Mouse (Mus musculus) lung, postnatal 0 days (tissue): ENCODE results near the gene Tjp2. TPM values are rescaled to one million over a fixed set of nuclear protein-coding genes. Genes with fewer than 3 reads are reported as not detected.

ENCODE experiments used
- ATAC-seq: fragments of 200-750 bp; cut with Nextera tagmentation; 2 replicates; pipeline ENCODE4 v1.8.0; 2017; ENCODE audit warnings: moderate library complexity
- DNase-seq: peaks from one replicate; pipeline ENCODE4 v3.0.0-alpha.2; 2016; ENCODE audit warnings: low spot score
- H3K27ac ChIP-seq: fragments of 300-500 bp; sonication (generic); 2 replicates; pipeline ENCODE4 v1.5.1; 2014; ENCODE audit warnings: antibody characterized with exemption, mild to moderate bottlenecking, low read length, mixed read lengths
- H3K27me3 ChIP-seq: fragments of 300-500 bp; sonication (generic); replicated peaks from 2 replicates; pipeline ENCODE4 v1.6.1; 2014; ENCODE audit warnings: low read length, mixed read lengths; ENCODE audit not compliant: insufficient read depth
- H3K36me3 ChIP-seq: fragments of 300-500 bp; sonication (generic); 2 replicates; pipeline ENCODE4 v1.6.1; 2014; ENCODE audit warnings: low read length, mixed read lengths; ENCODE audit not compliant: insufficient read depth
- H3K4me1 ChIP-seq: fragments of 300-500 bp; sonication (generic); 2 replicates; pipeline ENCODE4 v1.6.1; 2014; ENCODE audit warnings: antibody characterized with exemption, low read depth, low read length, mixed read lengths; ENCODE audit not compliant: insufficient read depth
- H3K4me2 ChIP-seq: fragments of 300-500 bp; sonication (generic); replicated peaks from 2 replicates; pipeline ENCODE4 v1.6.1; 2014; ENCODE audit warnings: low read depth, mild to moderate bottlenecking, low read length, moderate library complexity, mixed read lengths
- H3K4me3 ChIP-seq: fragments of 300-500 bp; sonication (generic); 2 replicates; pipeline ENCODE4 v1.5.1; 2014; ENCODE audit warnings: low read depth, low read length
- H3K9ac ChIP-seq: fragments of 300-500 bp; sonication (generic); replicated peaks from 2 replicates; pipeline ENCODE4 v1.6.1; 2014; ENCODE audit warnings: low read depth, mild to moderate bottlenecking
- H3K9me3 ChIP-seq: fragments of 300-500 bp; sonication (generic); 2 replicates; pipeline ENCODE4 v1.6.1; 2016; ENCODE audit warnings: low read length, mixed read lengths
- CTCF ChIP-seq: IDR thresholded peaks from 2 replicates; pipeline ENCODE4 v1.5.1; 2016; ENCODE audit warnings: antibody characterized with exemption, mild to moderate bottlenecking
- EP300 ChIP-seq: IDR thresholded peaks from 2 replicates; pipeline ENCODE4 v1.6.1; 2016; ENCODE audit warnings: antibody characterized with exemption, mild to moderate bottlenecking, control low read depth
- WGBS: fragments of 180-500 bp; shearing (Covaris S2); extraction: QIAGEN DNeasy Blood & Tissue Kit; methylation state at CpG from one replicate; pipeline ENCODE4 v1.1.7; 2014; 5-methylcytosine and 5-hydroxymethylcytosine counted together
- polyA plus RNA-seq: library from polyadenylated mRNA; unstranded; fragments of >200 nt; fragmentation: Nextera tagmentation; extraction: Ambion mirVana; gene quantifications from 2 replicates; pipeline ENCODE4 v1.2.1, GENCODE M21; 2015

Gene Tjp2
- polyA plus RNA-seq, 1 experiment from 2014 or later, result 37.8 TPM

DNA sequence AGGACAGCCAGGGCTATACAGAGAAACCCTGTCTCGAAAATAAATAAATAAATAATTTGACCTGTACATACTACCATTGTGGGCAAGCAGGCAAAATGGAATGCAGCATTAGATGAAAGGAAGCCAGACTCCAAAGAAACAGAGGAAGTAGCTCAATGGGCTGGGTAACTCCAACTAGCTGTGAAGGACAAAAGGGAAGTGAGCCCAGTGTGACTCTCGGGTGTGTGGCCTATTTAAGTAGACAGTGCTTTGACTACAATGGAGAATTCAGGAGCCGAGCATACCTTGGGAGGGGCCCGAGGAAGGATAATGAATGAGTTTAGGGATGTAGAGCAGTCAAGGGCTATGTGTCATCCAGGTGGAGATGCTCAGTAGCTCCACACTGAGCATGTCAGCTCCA, 48.1 kb downstream of the Tjp2 start:
- no peak overlapping the region for H3K27ac ChIP-seq
- ATAC-seq (no peak), DNase-seq (no peak)
- peaks cover 11% of the 10 kb centered on the region; the same call in 1 of the 2 replicates for H3K4me1 ChIP-seq
- WGBS, result 81% methylated on average over 4 of the region's 4 CpGs
- no peak overlapping the region for H3K4me2 ChIP-seq
- no peak overlapping the region for H3K9ac ChIP-seq
- TF ChIP-seq CTCF, result no peak
- no peak for TF ChIP-seq EP300
- H3K27me3 ChIP-seq, result no peaks in the 10 kb centered on the region
- H3K9me3 ChIP-seq, result no peaks in the 10 kb centered on the region
- H3K4me3 ChIP-seq, result no peak overlapping the region
- no peaks in the 10 kb centered on the region for H3K36me3 ChIP-seq

DNA sequence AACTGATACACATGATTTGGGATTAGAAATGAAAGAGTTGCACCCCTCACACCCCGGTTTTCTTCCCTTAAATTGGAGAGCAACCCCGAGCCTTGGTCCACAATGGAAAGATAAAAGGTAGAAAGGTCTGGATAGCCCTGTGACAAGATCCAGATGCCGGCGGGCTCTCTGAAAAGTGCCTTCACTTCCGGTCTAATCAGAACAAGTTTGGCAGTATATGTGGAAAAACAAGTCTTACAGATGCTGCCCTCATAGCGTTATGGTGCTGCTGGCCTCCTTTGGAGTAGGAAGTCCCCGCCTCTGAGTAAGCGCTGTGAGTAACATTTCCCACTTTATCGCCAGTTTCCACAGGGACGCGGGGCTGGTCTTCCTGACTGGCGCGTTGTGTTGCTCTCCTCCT, 49.9 kb downstream of the Tjp2 start:
- H3K27me3 ChIP-seq, result no peaks in the 10 kb centered on the region
- ATAC-seq (0 out of 2 replicates have a peak, but pooled peaks have one; percentile 21), DNase-seq (peak; percentile 83)
- H3K4me2 ChIP-seq, result peak overlapping the region; percentile 82
- TF ChIP-seq EP300 (no peak), CTCF (no peak)
- H3K27ac ChIP-seq, result peak overlapping the region; percentile 84
- no peaks in the 10 kb centered on the region for H3K9me3 ChIP-seq
- peak overlapping the region; percentile 79; the same call in 1 of the 2 replicates for H3K9ac ChIP-seq
- peak overlapping the region; percentile 65 for H3K4me3 ChIP-seq
- H3K36me3 ChIP-seq, result no peaks in the 10 kb centered on the region
- H3K4me1 ChIP-seq, result peaks cover 11% of the 10 kb centered on the region; the same call in 1 of the 2 replicates
- under 1% methylated on average over 13 of the region's 13 CpGs for WGBS

DNA sequence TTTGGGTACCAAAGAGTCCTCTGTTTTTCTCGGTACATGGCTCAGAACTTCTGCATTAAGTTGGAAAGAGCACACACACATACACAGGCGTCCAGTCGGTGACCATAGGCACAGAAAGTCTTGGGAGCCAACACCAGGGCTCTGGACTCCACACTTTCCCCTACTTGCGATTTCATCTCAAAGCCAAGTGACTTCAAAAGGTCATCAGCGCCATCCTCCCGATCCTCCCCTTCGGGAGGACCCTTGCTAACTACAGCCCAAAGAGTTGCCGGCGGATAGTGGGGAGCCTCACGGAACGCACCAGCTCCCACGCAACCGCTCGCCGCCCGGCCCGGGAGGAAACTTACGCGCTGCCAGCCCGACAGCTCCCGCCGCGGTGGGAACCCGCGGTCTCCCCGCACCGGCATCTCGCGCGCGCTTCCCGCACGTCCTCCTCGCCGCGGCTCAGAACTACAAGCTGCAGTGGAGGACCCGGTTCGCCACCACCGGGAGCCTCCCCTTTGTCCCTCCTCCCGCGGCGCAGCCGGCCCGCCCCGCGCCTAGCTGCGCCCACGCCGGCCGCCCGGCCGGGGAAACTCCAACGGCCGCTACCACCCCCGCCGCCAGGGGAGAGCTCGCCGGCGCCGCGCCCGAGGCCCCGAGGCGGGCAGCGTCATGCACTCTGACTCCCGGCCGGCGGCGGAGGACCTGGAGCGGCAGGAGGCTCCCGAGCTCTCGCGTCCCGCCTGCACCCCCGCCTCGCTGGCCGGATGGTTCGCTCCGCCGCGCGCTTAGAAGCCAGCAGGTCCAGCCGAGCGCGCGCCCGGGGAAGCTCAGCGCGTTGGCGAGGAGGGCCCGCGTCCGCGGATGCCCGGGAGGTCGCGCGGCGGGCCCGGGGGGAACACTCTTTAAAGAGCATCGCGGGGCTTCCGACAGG, 51.0 kb downstream of the Tjp2 start:
- peak overlapping the region; percentile 79 for H3K9ac ChIP-seq
- TF ChIP-seq EP300 (no peak), CTCF (peak; percentile 45)
- H3K27ac ChIP-seq, result peak overlapping the region; percentile 84
- H3K9me3 ChIP-seq, result no peaks in the 10 kb centered on the region
- H3K27me3 ChIP-seq, result no peaks in the 10 kb centered on the region
- peak overlapping the region; percentile 82 for H3K4me2 ChIP-seq
- peak; percentile 97 for ATAC-seq
- H3K4me3 ChIP-seq, result peak overlapping the region; percentile 65
- WGBS, result under 1% methylated on average over 69 of the region's 103 CpGs
- no peaks in the 10 kb centered on the region for H3K36me3 ChIP-seq
- DNase-seq, result peak; percentile 95
- H3K4me1 ChIP-seq, result peaks cover 11% of the 10 kb centered on the region; the same call in 1 of the 2 replicates

DNA sequence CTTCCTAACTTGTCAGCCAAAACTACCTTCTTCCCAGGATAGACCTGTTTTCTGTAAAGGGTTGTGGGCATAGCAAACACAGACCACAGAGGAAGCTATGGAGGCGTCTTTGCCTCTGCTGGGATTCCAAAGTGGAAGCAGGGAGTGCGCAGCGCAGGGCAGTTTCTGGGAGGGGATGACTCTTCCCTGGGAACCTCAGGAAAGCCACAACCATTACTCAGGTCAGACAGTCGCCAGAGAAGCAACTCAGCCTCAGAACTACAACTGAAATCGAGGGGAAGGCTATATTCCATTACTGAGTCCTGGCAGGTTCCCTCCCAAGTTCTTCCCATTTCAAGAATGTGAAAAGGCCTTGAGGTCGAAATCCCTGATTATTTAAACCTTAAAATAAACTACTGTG, 51.8 kb downstream of the Tjp2 start:
- H3K4me3 ChIP-seq, result peak overlapping the region; percentile 65
- no peaks in the 10 kb centered on the region for H3K27me3 ChIP-seq
- no peak for TF ChIP-seq CTCF
- no peak for TF ChIP-seq EP300
- peak overlapping the region; percentile 84; the same call in 1 of the 2 replicates for H3K27ac ChIP-seq
- peak overlapping the region; percentile 79 for H3K9ac ChIP-seq
- ATAC-seq, result no peak
- 36% methylated on average over 6 of the region's 6 CpGs for WGBS
- peaks cover 14% of the 10 kb centered on the region; the same call in 1 of the 2 replicates for H3K4me1 ChIP-seq
- no peak for DNase-seq
- H3K9me3 ChIP-seq, result no peaks in the 10 kb centered on the region
- peak overlapping the region; percentile 82 for H3K4me2 ChIP-seq
- H3K36me3 ChIP-seq, result no peaks in the 10 kb centered on the region

DNA sequence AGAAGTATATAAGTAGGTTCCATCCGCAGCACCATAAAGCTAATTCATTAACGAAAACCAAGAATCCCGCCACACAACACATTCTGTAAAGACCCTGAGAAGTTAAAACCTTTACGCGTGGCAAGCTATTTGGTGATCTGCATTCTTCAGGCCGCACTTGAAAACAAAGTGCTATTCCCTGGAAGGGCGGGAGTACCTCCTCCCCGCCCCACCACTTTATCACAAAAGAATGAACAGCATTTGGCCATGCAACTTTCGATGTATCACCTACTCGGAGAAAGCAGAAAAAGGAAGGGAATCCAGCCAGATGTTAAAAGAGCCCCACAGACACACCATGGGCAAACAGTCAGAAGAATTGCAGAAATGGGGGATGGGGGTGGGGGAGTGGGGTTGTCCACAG, 56.3 kb downstream of the Tjp2 start:
- H3K4me1 ChIP-seq, result peaks cover 37% of the 10 kb centered on the region; the same call in 1 of the 2 replicates
- 0 out of 2 replicates have a peak overlapping the region, but pooled peaks have one; percentile 3 for H3K4me2 ChIP-seq

DNA sequence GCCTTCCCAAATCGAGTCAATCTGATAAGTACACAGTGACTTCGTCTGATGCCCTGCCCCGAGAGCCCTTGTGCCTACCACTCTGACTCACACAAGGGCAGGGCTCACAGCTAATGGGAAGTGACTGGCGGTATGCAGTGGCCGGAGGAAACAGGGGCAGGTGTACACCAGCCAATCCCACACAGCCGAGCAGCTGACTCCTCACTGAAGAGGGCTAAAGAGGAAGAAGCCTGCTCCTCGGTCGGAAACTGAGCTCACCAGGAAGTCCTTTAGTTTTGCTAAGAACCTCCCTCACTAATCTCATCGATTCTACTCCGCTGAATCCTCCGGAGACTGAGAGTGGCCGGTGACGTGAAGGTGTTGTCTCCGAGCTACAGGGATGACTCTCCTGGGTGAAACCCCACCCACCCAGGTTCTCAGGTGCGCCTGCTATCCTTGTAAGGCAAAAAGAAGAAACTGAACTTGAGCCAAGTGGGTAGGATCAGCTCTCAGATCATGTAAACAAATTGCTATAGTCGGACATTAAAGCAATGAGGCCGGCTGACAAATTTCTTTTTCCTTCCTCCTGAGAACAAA, 58.2 kb downstream of the Tjp2 start:
- H3K27me3 ChIP-seq, result no peaks in the 10 kb centered on the region
- ATAC-seq (peak; percentile 98), DNase-seq (peak; percentile 97)
- H3K4me1 ChIP-seq, result peaks cover 31% of the 10 kb centered on the region; the same call in 1 of the 2 replicates
- H3K9ac ChIP-seq, result peak overlapping the region; percentile 48; the same call in 1 of the 2 replicates
- peak overlapping the region; percentile 29 for H3K4me3 ChIP-seq
- H3K9me3 ChIP-seq, result no peaks in the 10 kb centered on the region
- no peaks in the 10 kb centered on the region for H3K36me3 ChIP-seq
- peak overlapping the region; percentile 54 for H3K4me2 ChIP-seq
- TF ChIP-seq CTCF (no peak), EP300 (peak; percentile 90)
- peak overlapping the region; percentile 93 for H3K27ac ChIP-seq
- WGBS, result 14% methylated on average over 17 of the region's 17 CpGs

More for the DNA sequence above, 56.3 kb downstream of the Tjp2 start:
- TF ChIP-seq CTCF (no peak), EP300 (peak; percentile 91)
- Histone ChIP-seq H3K9me3 (no peaks in the 10 kb centered on the region), H3K27me3 (no peaks in the 10 kb centered on the region), H3K36me3 (no peaks in the 10 kb centered on the region), H3K27ac (peak overlapping the region; percentile 93), H3K9ac (no peak overlapping the region), H3K4me3 (no peak overlapping the region)
- ATAC-seq, result peak; percentile 37
- DNase-seq, result peak; percentile 74
- 55% methylated on average over 10 of the region's 10 CpGs for WGBS
